Mouse (Mus musculus) heart, adult 2 months (tissue): Measurements from ENCODE around the gene Tgm5. TPM values are rescaled to one million over a fixed set of nuclear protein-coding genes. Genes with fewer than 3 reads are reported as not detected.

Experiments used
- DNase-seq, 2 experiments: peaks; one replicate each; pipeline ENCODE4 v3.0.0; 2021
- H3K27ac ChIP-seq: fragments of 200-600 bp; 2 replicates; pipeline ENCODE4 v1.8.1; 2022
- H3K27me3 ChIP-seq: fragments of 200-500 bp; 2 replicates; pipeline ENCODE4 v1.6.1; 2012; ENCODE audit warnings: mild to moderate bottlenecking, low read length, inconsistent platforms, mixed read lengths; ENCODE audit not compliant: control insufficient read depth, insufficient read depth
- H3K36me3 ChIP-seq: fragments of 200-500 bp; 2 replicates; pipeline ENCODE4 v1.6.1; 2012; ENCODE audit warnings: low read length, inconsistent platforms; ENCODE audit not compliant: control insufficient read depth, insufficient read depth
- H3K4me1 ChIP-seq: fragments of 200-500 bp; 2 replicates; pipeline ENCODE4 v1.6.1; 2011; ENCODE audit warnings: low read length; ENCODE audit not compliant: control insufficient read depth, insufficient read depth
- H3K4me3 ChIP-seq: fragments of 200-600 bp; 2 replicates; pipeline ENCODE4 v1.8.1; 2022
- H3K79me2 ChIP-seq: fragments of 200-500 bp; replicated peaks from 2 replicates; pipeline ENCODE4 v1.6.1; 2012; ENCODE audit warnings: mild to moderate bottlenecking, inconsistent platforms, low read length, moderate library complexity, mixed read lengths; ENCODE audit not compliant: control insufficient read depth, insufficient read depth
- H3K9ac ChIP-seq: fragments of 200-500 bp; 2 replicates; pipeline ENCODE4 v1.6.1; 2012; ENCODE audit warnings: low read depth, mild to moderate bottlenecking, control low read depth, inconsistent platforms, low read length, mixed read lengths
- CTCF ChIP-seq: fragments of 200-600 bp; IDR thresholded peaks from 2 replicates; pipeline ENCODE4 v1.8.1; 2022; ENCODE audit warnings: antibody characterized with exemption, mild to moderate bottlenecking, moderate library complexity
- EP300 ChIP-seq: fragments of 200-500 bp; IDR thresholded peaks from 2 replicates; pipeline ENCODE4 v1.6.1; 2011; ENCODE audit warnings: low read depth, low read length, control low read depth; ENCODE audit not compliant: insufficient read depth
- POLR2A ChIP-seq: fragments of 200-500 bp; IDR thresholded peaks from 2 replicates; pipeline ENCODE4 v1.6.1; 2011; ENCODE audit warnings: mild to moderate bottlenecking, low read depth, low read length, control low read depth; ENCODE audit not compliant: insufficient read depth
- WGBS: fragments of 180-500 bp; shearing (Covaris S2); methylation state at CpG from one replicate; pipeline ENCODE4 v1.1.7; 2018; 5-methylcytosine and 5-hydroxymethylcytosine counted together
- intact Hi-C: fragments of 180-260 bp; cut with DNase I; formaldehyde crosslinking; loops from one replicate; pipeline ENCODE4 v1.15.1; 2025
- polyA plus RNA-seq: library from polyadenylated mRNA; depleted of rRNA; stranded (reverse); fragments of >200 nt; gene quantifications from 2 replicates; pipeline ENCODE4 v1.2.3, GENCODE M21; 2012
- total RNA-seq, 2 experiments: library from RNA; stranded (reverse); gene quantifications; 2 replicates each; pipeline ENCODE4 v1.2.3; 2021

Tgm5 gene
- total and polyA plus RNA-seq, 3 experiments, result 0.04 TPM; not detected in 2

GRCm38 (mm10) chr2:121082626-121083025 is 3.0 kb downstream of the Tgm5 start:
- WGBS, result 81% methylated on average over 1 of the region's 1 CpGs
- DNase-seq, result no peak

GRCm38 (mm10) chr2:121074747-121075146 is 10.9 kb downstream of the Tgm5 start:
- 73% methylated on average over 7 of the region's 7 CpGs for WGBS

More at GRCm38 (mm10) chr2:121082626-121083025, 3.0 kb downstream of the Tgm5 start:
- TF ChIP-seq POLR2A, result no peak
- Histone ChIP-seq H3K4me1 (no peaks in the 10 kb centered on the region), H3K4me3 (no peak overlapping the region), H3K9ac (no peak overlapping the region), H3K27me3 (no peaks in the 10 kb centered on the region), H3K79me2 (no peaks in the 10 kb centered on the region), H3K36me3 (no peaks in the 10 kb centered on the region), H3K27ac (no peak overlapping the region)
- intact Hi-C loops, result no loop called here

DNA sequence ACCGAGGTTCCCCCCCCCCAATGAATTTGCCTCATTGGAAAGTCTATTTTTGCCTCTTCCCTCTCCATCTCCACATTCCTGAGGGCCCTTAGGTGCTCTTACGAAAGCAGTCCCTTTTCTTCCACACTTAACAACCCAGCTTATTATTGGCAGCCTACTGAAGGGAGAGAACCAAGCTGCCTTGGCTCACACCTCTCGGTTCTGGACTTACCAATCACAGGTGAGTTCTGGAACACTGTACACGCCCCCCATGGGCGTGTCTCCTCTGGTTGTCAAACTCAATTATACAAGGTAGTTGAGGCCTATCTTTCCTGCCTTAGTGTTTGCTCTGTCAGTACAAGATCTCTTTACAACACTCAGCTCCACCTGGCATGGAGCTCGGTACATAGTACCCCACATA is 13.8 kb downstream of the Tgm5 start:
- 76% methylated on average over 6 of the region's 6 CpGs for WGBS
- intact Hi-C loops, result no loop called here
- Histone ChIP-seq H3K9ac (no peak overlapping the region), H3K4me3 (no peak overlapping the region), H3K27me3 (no peaks in the 10 kb centered on the region), H3K27ac (no peak overlapping the region), H3K36me3 (no peaks in the 10 kb centered on the region), H3K79me2 (no peaks in the 10 kb centered on the region), H3K4me1 (no peaks in the 10 kb centered on the region)
- TF ChIP-seq EP300 (no peak), POLR2A (no peak), CTCF (no peak)
- no peak for DNase-seq

More at GRCm38 (mm10) chr2:121074747-121075146, 10.9 kb downstream of the Tgm5 start:
- intact Hi-C loops, result no loop called here
- Histone ChIP-seq H3K4me3 (no peak overlapping the region), H3K4me1 (no peaks in the 10 kb centered on the region), H3K79me2 (no peaks in the 10 kb centered on the region), H3K9ac (no peak overlapping the region), H3K27me3 (no peaks in the 10 kb centered on the region), H3K36me3 (no peaks in the 10 kb centered on the region), H3K27ac (no peak overlapping the region)
- DNase-seq, result no peak
- TF ChIP-seq POLR2A, result no peak
- no peak for TF ChIP-seq EP300
- TF ChIP-seq CTCF, result no peak

DNA sequence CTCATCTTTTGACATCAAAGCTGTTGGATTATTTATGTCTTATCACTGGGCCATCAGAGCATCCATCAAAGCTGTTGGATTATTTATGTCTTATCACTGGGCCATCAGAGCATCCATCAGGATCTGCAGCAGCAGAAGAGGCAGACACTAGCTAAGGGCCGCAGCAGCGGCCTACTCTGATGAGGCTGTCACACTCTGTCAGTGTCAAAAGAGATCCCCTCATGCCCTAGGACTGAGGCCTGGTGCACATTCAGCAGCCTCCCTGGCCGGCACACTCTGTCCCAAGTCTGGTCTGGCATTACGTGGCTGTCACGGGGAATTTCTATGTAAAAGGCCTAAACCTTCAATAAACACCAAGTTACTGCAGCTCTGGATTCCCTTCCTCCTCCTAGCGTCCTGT is 16.1 kb downstream of the Tgm5 start:
- 87% methylated on average over 6 of the region's 6 CpGs for WGBS
- intact Hi-C loops, result no loop called here
- no peak for TF ChIP-seq CTCF
- TF ChIP-seq EP300, result no peak
- TF ChIP-seq POLR2A, result no peak
- no peak overlapping the region for H3K4me3 ChIP-seq
- H3K4me1 ChIP-seq, result no peaks in the 10 kb centered on the region
- H3K9ac ChIP-seq, result no peak overlapping the region
- no peaks in the 10 kb centered on the region for H3K27me3 ChIP-seq
- no peaks in the 10 kb centered on the region for H3K79me2 ChIP-seq
- DNase-seq, result no peak
- H3K27ac ChIP-seq, result no peak overlapping the region
- no peaks in the 10 kb centered on the region for H3K36me3 ChIP-seq

DNA sequence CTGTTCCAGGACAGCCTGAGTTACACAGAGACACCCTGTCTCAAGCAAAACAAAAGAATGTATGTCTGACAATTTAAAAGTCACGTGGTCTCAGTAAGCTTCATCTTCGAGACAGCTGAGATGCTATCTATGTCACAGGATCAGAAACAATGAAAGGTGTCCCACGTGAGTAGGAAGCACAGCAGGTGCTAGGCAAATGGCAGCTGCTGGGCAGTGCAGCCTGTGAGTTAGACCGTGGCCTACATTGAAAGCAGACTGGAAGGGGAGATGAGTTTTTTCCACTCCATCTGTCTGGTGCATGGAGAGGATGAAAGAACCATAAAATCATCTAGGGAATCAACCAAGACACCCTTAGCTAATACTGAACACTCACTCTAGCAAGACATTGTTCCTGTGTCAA is 18.5 kb downstream of the Tgm5 start:
- H3K27me3 ChIP-seq, result no peaks in the 10 kb centered on the region
- no peak overlapping the region for H3K9ac ChIP-seq
- no peak overlapping the region for H3K27ac ChIP-seq
- H3K79me2 ChIP-seq, result no peaks in the 10 kb centered on the region
- H3K4me1 ChIP-seq, result no peaks in the 10 kb centered on the region
- H3K4me3 ChIP-seq, result no peak overlapping the region
- intact Hi-C loops, result no loop called here
- H3K36me3 ChIP-seq, result no peaks in the 10 kb centered on the region
- no peak for TF ChIP-seq EP300
- TF ChIP-seq POLR2A, result no peak
- TF ChIP-seq CTCF, result no peak
- DNase-seq, result no peak
- 60% methylated on average over 4 of the region's 4 CpGs for WGBS

DNA sequence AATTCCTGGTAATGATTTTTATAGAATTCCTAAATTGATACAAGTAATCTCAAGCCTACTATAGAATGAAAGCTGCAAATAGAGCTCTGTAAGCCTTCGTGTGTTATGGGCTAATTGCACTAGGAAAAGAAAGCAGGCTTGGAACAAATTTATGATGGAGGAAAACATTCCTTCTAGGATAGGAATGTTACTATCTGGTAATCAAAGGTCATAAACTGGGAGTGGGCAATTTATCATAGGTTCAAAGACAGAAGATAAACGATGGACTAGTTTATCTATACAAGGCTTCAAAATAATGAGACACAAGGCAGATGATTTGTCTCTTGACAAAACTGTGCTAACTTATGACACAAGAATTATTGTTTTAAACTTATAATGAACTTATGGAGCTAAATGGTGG is 24.3 kb downstream of the Tgm5 start:
- 84% methylated on average over 2 of the region's 2 CpGs for WGBS
- no peak overlapping the region for H3K27ac ChIP-seq
- no peaks in the 10 kb centered on the region for H3K27me3 ChIP-seq

DNA sequence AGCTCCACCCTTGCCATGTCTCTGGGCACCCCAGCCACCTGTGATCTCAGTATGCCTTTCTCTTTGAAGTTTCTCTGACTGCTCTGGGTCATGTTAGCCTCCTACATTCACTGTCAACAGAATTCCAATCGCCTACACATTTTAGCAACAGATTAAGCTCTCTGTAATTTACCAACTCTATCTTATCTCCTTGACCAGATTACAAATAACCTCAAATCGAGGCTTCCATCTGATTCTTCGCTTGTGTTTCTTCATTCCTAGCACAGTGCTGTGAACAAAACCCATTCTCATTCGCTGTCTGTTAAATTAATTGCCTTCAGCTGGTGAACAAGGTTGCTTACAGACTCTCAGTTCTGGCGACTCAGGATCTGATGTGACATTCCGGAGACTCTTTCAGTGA is 27.6 kb downstream of the Tgm5 start:
- no peaks in the 10 kb centered on the region for H3K79me2 ChIP-seq
- no peak overlapping the region for H3K9ac ChIP-seq
- TF ChIP-seq CTCF (no peak), POLR2A (no peak), EP300 (no peak)
- no peak overlapping the region for H3K4me3 ChIP-seq
- no peak overlapping the region for H3K27ac ChIP-seq
- H3K36me3 ChIP-seq, result no peaks in the 10 kb centered on the region
- H3K27me3 ChIP-seq, result 0 out of 2 replicates have a peak, but pooled peaks cover 2% of the 10 kb centered on the region
- intact Hi-C loops, result no loop called here
- H3K4me1 ChIP-seq, result no peaks in the 10 kb centered on the region; the same call in 1 of the 2 replicates
- 49% methylated on average over 6 of the region's 6 CpGs for WGBS
- no peak for DNase-seq

More for the DNA sequence above, 24.3 kb downstream of the Tgm5 start:
- Histone ChIP-seq H3K9ac (no peak overlapping the region), H3K4me1 (no peaks in the 10 kb centered on the region), H3K79me2 (no peaks in the 10 kb centered on the region), H3K36me3 (no peaks in the 10 kb centered on the region), H3K4me3 (no peak overlapping the region)
- no peak for TF ChIP-seq CTCF
- no peak for TF ChIP-seq POLR2A
- DNase-seq, result no peak
- intact Hi-C loops, result no loop called here
